Mouse (Mus musculus) left cerebral cortex, adult 18-20 months (tissue): Measurements from ENCODE around the gene Ubap2. TPM values are rescaled to one million over a fixed set of nuclear protein-coding genes. Genes with fewer than 3 reads are reported as not detected.
A peak's percentile ranks its signal among the peaks of the same experiment; 100 is the strongest.

Experiments
- DNase-seq, 2 experiments: peaks; one replicate each; pipeline ENCODE4 v3.0.0; 2021 to 2022; ENCODE audit warnings: low spot score in 2 of 2, mixed read lengths in 1 of 2
- total RNA-seq, 2 experiments: library from RNA; stranded (reverse); gene quantifications; 2 replicates each; pipeline ENCODE4 v1.2.3; 2021

The Ubap2 gene
- total RNA-seq, 2 experiments from 2014 or later: 38.4 to 41.9 TPM

DNA sequence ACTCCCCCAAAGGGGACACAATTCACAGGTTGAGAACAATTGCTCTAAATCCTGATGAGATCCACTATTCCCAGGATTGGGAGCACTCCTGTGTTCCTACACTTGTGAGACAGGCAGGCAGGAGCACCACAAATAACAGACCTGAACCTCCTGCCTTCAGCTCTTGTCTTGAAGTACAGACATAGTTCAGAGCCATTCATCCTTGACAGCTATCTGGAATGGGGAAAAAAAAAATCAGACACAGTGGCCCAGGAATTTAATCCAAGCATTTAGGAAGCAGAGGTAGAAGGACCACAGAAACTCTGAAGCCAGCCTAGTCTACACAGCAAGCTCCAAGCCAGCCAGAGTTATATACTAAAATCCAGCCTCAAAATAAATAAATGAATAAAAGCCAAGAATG lies 6.8 kb downstream of the Ubap2 start:
- no peak for DNase-seq

DNA sequence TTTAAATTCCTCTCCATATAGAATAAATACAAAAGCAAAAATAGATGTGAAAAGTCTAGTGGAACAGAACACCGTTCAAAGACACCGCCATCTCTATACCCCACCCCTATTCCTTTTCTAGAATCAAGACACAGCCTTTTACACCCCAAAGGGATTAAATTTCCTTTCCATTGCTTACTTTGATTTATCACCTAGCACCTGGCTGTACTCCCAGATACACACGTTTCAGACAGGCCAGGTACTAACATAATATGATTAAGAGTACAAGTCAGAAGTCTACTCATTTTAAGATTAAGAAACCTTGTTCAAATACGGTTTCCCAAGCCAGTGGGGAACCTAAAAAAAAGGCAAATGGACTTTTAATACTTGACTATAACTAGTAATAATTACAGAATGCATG lies 8.6 kb downstream of the Ubap2 start:
- DNase-seq: no peak

DNA sequence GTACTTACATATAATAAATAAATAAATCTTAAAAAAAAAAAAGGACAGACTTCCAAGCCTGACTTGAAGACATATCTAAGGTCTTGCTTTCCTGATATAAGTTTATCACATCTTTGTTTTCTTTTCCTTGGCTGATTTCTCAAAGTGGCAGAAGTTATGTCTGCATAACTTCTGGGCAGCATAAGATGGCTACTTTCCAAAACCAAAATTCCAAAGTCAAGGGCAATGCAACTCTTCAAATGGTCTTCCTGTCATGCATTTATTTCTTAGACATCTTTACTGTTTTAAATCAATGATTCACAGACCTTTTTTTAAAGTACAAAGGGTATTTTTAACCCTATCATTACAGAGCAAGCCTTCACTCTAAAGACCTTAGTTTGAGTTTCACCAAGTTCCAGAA lies 14.3 kb downstream of the Ubap2 start:
- DNase-seq: no peak

DNA sequence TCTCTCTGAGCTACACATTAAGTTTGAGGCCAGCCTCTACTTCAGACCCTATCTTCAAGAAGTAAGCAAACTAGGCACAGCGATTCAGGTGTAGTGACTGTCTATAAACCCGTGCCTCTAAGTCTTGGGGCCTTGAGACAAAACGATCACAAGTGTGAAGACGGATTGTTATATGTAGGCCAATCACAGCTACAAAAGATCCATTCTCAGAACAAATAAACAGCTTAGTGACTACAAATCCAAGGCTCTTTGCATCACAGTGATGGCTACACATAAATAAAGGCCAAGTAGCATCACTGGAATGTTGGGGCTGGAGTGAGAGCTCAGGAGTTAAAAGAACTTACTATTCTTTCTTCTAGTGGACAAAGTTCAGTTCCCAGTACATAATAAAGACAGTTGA lies 15.9 kb downstream of the Ubap2 start:
- DNase-seq: no peak

DNA sequence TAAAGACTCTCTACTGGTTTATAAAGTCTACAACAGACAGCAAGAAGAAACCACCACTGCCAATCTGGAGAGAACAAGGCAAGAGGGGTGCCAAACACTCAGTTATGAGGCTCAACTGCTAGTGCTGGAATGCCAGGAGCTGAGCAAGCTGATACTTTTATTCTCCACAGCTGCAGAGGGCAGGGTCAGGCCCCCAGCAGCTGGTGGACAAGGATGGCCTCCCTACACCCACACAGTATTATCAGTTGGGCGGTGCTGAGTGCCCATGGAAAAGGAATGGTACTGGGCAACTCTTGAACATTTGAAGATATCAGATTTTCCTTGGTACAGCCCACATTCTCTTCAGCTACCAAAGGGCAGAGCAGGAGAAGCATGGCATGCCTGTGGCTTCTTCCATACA lies 17.2 kb downstream of the Ubap2 start:
- DNase-seq: no peak

DNA sequence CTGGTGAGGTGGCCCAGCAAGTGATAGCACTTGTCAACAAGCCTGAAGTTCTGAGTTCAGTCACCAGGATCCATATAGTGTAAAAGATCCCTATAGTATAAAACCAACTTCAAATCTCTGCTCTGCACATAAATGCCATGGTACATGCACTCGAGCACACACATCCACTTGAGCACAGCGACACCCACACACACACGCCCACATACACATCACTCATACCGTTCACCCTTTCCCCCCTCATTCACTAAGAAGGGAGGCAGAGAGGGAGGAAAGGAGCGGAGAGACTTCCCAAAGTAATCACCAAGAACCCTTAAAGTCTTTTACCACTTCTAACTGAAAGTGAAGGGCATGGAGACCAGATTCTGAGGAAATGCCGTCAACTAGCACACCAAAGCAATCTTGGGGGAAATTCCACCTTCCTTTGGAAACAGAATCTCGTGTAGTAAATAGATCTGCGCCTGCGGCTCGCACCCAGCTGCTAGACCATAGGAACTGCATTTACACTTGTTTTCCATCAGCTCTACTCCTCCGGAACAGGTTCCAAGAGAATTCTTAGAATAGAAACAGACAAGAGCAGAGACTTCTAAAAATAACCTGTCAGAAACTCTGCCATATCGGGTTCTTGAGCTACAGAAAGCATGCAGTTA lies 19.3 kb downstream of the Ubap2 start:
- DNase-seq: peak; percentile 5 to 37

DNA sequence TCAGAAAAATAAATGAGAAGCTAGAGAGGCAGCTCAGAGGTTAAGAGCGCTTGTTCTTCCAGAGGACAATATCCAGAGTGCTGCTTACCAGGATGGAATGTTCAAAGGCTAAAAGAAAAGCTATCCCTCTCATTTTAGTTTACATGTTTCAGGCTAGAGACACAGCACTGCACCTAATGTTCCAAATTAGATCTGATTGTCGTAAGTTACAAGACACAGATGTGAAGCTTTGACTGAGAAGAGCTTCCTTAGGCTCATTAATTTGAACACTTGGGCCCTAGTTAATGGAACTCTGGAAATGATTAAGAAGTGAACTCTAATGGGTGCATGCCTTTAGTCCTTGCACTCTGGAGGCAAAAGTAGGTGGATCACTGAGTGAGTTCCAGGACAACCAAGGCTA lies 21.2 kb downstream of the Ubap2 start:
- DNase-seq: no peak

DNA sequence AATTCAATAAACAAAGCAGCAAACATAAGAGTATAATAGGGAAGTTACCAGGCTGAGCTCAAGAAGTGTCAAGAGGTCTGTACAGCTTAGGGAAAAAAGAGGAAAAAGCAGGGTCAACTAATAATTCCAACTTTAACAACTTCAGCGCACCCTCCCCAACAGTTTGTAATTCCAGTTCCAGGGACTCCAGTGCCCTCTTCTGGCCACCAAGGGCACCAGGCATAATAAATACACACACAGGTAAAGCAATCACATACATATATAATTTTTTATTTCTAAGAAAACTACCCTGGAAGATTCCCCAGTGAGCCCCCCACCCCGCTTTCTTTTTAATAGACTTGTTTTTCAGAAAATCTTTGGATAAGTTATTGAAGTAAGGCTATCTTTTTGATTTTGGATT lies 29.5 kb downstream of the Ubap2 start:
- DNase-seq: no peak

DNA sequence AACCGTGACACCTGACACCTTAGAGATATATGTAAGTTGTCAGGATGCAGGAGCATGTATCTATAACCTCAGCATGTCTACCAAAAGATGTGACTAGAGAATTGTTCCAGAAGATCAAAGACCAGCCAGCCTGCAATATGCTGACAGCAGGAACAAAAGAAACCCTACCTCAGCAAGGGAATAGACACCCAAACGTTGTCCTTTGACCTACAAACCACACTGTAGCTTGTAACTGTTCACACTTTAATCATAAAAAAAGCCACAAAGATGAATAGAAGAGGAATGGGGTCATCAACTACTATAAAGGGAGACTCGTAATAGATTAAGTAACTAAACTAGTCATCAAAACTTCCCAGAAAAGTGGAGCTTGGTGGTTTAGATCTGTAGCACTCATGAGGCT lies 34.0 kb downstream of the Ubap2 start:
- DNase-seq: no peak

DNA sequence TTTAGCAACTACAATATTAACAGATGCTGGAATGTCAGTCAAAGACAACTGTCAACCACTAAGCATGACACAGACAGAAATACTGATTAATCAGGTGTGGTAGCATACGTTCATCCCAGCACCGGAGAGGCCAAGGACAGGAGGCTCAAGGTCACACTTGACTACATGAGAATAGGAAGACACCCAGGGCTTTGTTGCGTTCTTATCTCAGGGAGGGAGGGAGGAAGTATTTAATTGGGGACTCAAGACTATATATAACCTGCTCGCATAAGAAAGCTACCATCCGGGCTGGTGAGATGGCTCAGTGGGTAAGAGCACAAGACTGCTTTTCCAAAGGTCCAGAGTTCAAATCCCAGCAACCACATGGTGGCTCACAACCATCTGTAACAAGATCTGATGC lies 39.3 kb downstream of the Ubap2 start:
- DNase-seq: no peak

DNA sequence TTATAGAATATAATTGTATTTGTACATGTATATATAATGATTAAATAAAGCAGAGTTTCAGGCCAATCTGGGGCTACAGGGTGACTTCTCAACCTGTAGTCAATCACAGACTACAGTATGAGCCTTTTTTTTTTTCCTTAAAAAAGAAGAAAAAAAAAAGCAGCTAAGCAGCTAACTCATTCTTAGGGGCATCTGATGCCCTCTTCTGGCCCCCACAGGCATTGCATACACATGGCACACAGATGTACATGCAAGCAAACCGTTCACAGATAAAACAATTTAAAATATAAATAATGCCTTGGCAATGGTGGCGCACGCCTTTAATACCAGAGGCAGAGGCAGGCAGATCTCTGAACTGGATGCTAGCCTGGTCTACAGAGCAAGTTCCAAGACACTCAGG lies 48.6 kb downstream of the Ubap2 start:
- peak; percentile 43 to 46 for DNase-seq

DNA sequence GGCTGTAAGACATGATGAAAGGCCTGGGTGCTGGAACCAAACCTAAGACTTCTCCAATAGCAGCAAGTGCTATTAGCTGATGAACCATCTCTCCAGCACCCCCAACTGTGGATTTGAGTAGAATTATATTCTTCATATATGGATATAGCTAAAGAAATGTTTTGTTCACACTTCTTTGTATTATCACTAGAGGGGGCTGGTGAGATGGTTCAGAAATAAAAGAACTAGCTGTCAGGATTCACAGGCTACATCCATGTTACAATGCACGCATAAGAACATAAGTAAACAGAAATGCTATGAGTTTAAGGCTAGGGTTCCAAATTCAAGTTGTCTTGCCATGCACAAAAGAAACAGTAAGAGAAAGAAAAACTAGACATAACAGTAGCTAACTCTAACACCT lies 49.5 kb downstream of the Ubap2 start:
- no peak for DNase-seq

DNA sequence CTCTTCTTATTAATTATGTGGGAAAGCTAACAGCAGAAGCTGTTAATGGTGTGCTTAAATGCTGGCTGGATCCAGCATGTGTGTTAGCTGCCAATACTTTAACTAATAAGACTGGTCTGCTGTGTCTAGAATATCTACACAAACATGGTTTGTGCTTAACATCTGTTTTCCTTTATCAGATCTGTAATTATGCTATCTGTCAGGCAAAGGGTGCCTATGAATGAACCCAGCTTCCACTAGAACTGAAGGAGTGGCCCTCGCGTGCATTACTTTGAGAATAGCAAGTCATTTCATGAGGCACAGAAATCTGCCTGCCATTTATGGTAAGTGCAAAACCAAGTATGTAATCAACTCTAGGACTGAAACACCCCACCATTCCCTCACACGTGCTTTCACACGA lies 66.9 kb downstream of the Ubap2 start:
- DNase-seq: no peak

DNA sequence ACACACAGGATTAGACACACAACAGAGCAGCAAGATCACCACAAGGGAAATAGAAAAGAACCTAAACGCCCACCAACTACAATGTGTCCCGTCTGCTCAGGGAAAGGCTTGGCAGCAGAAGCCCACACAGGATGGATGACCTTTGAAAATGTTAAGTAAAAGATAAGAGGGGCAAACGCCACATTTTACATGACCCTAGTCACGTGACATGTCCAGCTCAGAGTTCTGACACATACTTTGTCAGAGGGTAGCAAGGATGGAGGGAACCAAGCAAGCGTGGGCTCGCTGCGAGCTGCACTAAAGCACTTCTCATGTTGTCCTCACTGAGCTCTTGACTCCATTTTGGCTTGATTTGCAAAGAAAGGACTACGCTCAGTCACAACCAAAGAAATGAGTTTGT lies 69.2 kb downstream of the Ubap2 start:
- no peak for DNase-seq

DNA sequence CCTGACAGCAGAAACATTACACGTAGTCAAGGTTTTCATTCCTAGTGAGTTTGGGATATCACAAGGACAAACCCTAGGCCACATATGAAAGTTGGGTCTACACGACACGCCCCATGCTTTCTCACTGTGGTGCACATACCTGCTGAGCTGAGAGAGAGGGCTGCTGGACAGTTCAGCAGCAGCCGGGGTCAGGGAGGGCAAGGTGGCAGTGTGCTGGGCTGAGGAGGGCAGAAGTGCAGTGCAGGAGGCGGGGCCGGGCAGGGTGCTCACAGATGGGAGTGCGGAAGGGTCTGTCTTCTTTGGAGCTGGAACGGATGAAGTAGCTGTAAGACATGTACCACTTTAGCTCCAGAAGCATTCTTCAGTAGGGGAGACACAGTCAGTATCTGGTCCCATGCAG lies 72.8 kb downstream of the Ubap2 start:
- no peak for DNase-seq

DNA sequence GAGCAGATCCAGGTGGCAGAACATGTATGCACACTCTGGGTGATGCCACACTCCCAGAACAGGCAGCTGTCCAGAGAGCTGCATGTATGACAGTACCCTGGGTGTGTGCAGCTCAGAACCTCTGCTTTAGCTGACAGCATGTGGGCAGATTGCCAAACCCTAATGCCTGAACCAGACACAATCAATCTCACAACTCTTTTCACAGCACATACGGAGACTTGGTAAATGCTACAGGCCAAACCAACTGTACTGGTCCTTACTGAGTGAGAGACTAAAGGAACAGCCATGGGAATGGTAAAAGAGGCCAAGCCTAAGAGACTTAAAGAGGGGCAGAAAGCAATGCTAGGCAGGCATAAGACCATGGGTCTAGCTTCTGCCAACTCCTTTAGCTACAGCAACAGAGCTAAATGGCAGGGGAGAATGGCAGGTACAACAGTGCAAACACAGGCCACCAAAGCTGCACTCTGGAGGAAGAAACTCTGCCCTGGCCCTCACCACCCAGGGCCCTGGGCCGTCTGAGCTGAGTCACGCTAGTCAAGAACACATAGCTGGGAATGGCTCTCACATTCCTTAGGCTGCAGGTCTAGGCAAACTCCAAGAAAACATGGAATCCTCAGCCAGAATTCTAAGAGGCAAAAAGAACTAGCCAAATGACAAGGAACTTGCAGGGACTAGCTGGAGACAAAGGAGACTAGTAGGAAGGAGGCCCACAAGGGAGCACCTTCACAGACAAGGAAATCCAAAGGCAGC lies 77.9 kb downstream of the Ubap2 start:
- no peak for DNase-seq

DNA sequence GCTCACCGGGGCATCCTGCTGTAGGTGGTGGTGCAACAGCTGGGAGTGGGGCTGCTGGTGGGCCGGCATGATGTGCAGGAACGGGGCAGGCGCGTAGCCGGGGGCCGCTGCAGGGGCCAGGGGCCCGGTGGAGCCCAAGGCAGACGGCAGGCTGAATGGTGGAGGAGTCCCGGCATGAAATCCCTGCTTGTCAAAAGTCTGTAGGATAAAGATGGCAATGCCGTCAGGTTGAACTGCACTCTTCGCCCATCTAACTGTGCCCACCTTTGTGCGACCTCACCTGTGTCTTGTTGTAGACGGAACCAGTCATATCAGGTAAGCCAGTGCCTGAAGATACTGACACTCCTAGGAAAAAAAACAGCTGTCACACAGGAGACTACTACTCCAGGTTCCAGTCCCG lies 79.6 kb downstream of the Ubap2 start:
- DNase-seq: no peak

DNA sequence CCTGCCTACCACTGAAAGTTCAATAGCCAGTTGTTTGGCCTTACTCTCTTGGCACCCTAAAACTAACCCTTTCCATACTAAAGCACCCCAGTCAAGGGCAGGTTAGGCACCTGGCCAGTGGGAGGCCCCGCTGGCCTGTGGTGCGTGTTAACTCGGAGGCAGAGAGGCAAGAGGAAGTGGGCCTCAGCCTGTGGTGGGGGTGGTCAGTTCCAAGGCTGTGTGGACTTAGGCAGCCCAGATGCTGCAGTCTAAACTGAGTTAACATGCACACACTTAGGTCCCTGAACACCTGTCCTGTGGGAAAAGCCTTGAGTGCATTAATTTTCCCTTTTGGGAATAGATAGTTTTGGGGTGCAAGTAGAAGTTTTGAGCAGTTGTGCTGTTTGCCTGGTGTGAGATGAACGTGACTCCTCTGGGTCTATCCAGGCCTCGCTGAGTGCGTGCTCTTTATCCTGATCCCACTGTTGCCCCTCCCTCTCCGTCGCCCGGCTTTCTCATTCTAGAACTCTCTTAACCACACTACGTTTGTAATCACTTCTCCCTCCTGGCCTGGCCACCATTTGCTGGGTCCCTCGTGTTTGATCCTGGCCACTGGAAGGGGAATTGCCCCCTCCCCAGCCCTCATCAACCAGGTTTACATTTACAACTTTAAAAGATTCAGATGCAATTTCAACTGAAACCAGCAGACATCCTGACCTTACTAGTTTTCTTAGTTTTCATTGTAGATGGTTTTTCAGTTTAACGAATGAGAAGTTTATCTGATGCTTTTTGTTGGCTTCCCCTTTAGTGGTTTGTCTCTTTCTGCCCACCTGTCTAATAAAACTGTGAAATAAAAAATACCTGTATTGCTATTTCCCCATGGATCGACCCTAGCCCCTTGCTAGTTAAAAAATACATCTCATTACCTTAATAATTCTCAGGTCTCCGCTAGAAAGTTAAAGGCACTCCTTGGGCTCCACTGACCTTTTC lies 82.1 kb downstream of the Ubap2 start:
- no peak for DNase-seq

DNA sequence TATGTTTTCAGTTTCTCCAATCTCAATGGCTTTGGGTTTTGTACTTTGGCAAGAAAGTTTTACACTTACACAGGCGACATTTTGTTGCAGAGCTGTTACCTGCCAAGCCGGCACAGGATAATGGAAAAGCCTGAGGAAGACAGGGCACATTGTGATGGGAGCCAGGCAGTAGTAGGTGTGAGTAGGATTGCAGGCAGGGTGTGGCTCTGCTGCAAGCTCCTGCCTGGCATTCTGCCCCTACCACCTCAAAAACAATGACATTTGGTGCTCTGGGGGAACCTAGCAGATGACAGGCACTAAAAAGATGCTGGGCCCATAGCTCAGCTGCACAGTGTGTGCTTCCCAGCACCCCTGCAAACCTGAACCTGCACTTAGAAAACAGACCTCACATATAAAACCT lies 85.1 kb downstream of the Ubap2 start:
- DNase-seq: peak; percentile 22 to 39

DNA sequence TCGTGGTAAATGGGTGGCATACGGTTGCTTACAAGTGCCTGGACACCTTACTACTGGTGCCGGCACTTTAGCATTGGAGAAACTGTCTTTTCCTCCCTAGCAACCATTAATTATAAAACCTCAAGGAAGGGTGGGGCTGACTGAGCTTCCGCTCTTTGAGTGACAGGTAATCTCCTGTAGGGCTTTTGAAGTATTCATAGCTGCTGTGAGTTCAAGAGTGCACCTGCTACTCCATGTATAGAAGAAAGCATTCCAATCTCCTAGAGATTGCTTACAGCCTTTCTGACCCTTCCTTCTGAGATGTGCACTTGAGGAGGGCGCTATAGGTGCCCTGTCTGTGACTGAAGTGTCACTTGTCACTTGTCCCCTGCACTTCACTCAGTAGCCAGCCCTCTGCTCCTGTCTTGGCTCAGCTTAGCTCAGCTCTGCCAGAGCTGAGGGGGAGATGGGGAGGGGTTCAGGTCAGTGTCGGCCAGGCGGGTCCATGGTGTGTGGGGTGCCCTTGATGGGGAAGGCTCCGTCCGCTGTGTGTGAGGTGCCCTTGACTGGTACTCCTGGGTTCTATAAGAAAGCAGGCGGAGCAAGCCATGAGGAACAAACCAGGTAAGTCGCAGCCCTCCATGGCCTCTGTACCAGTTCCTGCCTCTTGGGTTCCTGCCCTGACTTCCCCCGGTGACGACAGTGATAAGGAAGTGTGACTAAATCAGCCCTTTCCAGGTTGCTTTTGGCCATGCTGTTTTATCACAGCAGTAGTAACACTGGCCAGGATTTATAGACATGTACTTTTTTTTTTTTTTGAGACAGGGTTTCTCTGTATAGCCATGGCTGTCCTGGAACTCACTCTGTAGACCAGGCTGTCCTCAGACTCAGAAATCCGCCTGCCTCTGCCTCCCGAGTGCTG lies 94.9 kb downstream of the Ubap2 start:
- no peak for DNase-seq

DNA sequence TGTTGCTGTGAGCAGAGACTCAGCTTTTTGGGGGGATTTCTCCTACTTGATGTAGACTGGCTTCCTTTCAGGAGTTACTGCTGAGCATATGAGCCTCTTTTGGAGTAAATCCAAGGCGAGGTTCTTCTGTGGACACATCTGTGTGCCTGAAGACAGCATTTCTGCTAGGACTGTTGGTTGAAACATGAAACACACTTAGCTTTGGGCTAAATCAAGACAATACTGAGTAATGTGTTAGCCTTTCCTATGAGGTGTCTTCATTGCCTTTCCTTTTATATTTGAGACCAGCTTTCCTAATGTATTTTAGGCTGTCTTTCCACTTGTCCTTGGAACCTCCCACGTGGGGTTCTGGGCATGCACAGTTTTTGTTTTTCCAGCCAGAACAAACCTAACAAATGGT lies 100.3 kb downstream of the Ubap2 start:
- DNase-seq: no peak
